Mouse (Mus musculus) lung, postnatal 25 days (tissue): ENCODE measurements around the gene Dnajc5.

ENCODE experiments used
- DNase-seq: peaks from one replicate; pipeline ENCODE4 v3.0.0; 2022; ENCODE audit warnings: low spot score

Dnajc5 gene

DNA sequence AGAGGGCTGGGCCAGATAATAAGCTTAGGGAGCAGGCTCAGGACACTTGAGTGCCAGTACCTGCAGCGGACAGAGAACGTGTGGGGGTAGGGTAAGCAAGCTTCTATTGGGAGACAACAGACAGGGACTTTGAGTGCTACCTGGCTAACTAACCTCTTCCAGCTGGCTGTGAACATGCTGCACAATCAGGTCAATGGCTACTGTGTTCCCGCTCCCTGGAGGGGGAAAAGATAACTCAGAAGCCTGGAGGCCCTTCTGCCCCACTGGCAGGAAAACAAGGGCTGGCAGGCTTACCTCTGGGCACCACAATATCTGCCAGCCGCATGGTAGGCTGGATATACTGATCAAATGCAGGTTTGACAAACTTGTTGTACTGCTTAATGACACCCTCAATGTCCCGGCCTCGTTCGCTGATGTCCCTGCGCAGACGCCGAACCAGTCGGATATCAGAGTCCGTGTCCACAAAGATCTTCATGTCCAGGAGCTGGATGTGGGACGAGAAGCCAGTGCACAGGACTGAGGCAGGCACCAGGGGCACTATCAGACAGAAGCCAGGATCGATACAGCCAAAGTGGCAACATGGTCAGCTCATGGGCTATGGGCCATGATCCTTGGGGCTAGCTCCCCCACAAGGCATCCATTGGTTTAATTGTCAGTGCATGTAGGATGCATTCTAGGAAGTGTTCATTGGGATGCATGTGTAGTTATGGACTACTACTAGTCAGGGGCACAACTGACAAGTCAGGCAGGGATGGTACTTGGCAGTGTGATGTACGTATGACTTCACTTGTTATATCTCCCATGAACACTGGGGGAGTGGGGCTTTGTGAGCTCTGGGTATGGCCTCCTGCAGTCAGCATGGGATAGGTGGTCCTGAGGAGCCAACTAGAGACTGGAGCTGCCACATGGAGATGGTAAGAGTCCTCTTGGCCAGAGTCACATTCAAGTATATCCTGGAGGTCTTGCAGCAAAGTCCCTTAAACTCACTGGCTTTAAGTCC is 52.9 kb downstream of the Dnajc5 start:
- no peak for DNase-seq

DNA sequence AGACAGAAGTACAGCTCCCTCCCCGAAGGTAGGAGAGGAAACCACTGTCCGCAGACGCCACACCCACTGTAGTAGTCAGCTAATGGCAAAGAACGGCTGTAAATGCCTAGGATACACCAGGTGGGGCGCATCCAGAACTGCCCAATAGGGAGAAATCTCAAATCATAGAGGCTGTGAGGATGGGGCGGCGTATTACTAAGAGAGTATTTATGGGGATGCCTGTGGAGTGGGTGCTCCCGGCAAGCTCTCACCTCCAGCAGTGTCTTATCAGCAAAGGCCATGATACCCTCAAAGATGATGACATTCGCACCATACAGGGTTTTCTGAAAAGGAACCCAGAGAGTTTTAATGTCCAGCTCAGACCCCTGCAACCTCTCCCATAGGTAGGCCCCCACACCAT is 53.7 kb downstream of the Dnajc5 start:
- DNase-seq = no peak

DNA sequence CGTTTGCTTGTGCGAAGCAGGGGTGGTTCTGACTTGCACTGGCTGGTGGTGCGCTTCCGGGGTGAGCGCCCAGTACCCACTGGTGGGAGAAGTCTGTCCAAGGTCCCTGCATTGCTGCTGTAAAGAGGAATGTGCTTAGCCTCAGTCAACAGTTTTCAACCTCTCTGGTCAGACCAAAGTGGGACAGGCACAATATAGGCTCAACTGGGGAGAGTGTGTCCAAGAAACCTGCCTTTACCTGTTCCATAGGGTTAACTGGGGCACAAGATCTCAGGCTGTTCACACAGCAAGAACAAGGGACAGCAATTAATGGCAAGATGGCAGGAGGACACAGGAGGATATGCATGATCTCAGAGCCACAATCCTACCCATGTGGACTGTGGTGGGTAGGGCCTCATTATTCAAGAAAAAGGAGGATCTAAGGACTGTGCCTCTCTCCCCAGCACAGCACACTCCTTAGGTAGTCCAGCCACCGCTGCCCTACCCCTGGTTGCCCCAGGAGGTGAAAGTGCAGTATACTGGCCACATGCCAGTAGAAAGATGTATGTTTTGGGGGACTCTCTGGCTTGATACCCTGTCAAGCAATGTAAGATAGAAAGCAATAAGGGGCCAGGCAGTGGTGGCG is 54.7 kb downstream of the Dnajc5 start:
- no peak for DNase-seq

DNA sequence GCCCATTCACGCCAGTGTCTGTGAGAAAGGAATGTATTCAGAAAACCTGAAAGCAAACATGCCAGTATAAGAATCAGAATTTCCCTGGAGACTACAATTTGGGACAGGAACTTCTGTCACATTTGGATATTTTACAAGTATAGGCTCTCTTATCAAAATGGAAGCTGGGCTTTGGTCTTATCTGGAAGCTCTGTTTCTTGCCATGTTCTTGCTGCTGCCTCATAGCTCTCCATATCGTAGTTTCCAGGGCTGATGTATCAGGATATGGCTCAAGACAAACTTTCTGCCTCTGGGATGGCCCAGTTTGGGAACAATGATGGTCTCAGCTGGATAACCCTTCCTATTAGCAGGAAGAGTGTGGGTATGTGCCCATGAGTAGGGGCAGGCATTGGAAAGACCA is 56.3 kb downstream of the Dnajc5 start:
- no peak for DNase-seq

DNA sequence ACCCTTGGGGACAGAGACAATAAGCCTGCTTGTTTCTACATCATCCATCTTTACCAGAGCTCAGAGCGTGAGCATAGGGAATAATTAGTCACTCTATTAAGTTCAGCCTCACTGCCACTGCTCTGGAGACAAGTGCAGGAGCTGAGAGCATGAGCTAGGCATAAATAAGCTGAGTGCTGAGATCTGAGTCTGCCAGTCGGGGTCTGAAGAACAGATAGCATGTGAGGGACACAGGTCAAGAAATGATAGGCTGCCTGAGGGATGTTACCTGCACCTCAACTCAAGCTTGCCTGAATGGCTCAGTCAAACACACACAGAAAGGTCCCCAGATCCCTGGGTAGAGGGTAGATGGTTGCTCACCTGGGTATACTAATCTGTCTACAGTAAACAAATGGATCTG is 56.8 kb downstream of the Dnajc5 start:
- DNase-seq = no peak

DNA sequence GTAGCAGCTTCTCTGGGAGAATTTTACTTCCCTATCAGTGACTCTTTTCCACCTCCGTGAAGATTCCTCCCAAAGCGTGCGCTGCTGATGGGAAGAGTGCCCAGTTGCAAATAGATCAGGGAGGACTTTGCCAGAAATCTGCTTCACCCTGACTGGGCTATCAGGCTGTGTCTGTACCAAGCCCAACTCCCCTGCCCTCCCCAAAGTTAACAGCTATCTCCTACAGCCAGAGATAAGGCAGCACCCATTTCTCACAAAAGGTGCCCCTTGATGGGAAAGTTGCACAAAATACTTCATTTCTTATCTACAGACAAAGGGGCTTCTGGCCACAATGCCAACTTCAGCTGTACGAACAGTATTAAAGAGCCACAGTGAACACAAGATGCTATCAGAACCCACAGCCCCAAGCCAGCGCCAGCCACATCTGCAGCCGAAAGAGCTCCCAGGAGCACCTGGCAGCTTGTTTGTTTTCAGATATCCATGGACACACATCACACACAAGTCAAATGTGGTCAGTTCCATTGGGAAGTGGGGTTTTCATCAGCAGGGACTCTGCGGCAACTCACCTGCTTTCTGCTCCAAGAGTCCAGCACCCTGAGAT is 57.8 kb downstream of the Dnajc5 start:
- DNase-seq = no peak

DNA sequence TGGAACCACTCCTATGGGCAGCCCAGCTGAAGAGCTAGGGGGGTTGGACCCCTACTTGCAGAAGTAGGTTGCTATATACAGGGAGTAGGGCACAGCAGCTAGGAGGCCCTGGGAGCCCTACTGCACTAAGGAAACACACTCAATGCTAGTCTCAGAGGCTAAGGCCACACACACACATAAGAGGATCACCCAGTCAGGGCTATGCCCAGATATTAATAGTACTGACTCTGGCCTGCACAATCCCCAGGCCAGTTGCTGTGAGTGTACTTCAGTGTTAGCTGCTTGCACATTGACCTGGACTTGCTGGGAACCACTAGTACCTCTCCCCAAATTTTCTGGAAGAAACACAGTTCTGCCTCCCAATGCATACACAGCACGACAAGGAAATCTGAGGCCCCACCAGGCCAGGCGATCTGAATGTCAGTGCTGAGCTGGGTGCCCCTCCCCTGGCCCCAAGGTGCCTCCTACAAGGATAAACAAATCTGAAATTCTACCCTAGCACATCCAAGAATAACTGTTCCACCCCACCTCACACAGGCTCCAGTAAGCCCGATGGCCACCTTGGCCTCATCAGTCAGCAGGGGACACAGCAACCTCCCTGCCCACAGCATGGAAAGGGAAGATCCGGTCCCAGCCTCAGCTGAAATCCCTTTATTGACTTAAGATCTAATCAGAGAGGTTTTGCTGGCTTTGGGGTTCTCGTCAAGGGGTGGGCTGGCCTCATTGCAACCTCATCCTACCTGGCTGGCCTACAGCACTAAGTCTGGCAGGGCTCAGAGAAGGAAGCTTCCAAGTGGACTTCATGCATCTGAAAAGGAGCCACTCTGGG is 58.7 kb downstream of the Dnajc5 start:
- DNase-seq = no peak

DNA sequence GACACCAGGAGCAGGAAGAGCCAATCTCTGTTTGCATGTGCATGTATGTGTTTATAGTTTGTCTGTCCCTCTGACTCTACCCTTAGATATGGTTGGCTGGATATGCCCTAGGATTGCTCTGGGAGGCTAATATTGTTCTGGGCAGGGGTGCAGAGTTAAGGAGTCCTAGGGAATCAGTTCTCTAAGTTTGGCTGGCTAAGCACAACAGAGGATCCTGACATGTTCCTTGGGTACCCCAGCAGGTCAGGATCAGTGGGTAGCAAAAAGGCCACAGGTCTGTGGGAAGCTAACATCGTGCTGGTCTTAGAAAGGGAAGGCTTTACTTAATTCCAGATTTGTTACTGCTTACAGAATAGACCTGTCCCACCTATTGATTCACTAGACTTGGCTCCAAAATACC is 59.4 kb downstream of the Dnajc5 start:
- no peak for DNase-seq

DNA sequence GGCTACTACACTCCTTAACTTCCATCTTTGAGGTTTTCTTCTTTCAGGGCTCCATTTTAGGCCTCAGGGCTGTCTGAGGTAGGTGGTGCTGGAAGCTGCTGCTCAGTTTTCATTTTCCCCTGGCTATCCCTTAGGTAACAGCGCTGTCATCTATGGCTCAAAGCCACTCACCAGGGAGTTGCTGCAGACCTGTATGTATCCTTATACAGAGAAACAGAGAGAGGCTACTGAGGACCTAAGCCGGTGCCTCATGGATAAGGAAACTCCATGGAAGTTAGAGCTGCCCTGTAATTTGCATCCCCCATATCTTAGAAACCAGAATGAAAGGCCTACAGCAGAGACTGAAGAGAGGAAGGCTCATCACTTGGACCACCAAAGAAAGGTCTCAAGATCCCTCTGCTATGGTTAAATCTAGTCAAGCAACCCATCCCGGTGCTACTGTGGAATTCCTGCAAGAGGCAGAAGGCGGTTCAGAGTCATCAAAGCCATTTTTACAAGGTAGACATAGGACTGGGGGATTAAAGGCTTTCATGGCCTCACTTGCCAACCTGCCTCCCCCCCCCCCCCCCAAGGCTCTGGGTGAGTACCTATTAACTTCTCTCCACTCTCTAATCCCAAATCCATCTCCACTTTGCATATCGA is 60.0 kb downstream of the Dnajc5 start:
- no peak for DNase-seq

DNA sequence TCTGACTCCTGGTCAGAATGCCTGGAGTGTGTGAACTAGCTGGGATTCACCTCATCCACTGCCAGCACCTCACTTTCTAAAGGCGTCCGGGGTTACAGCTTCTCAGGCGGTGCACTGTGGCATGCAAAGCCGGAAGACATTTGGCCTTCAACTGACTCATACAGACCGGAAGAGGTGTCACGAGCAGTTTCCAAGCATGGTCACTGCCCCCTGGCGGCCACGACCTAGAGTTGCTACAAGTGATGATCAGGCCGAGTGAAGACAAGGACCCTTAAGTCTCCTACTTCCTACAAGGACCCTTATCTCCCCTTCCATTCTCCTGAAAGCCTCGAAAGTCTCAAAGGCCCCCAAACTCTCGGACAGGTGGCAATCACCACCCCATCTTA is 60.7 kb downstream of the Dnajc5 start:
- peak; percentile 89 for DNase-seq

DNA sequence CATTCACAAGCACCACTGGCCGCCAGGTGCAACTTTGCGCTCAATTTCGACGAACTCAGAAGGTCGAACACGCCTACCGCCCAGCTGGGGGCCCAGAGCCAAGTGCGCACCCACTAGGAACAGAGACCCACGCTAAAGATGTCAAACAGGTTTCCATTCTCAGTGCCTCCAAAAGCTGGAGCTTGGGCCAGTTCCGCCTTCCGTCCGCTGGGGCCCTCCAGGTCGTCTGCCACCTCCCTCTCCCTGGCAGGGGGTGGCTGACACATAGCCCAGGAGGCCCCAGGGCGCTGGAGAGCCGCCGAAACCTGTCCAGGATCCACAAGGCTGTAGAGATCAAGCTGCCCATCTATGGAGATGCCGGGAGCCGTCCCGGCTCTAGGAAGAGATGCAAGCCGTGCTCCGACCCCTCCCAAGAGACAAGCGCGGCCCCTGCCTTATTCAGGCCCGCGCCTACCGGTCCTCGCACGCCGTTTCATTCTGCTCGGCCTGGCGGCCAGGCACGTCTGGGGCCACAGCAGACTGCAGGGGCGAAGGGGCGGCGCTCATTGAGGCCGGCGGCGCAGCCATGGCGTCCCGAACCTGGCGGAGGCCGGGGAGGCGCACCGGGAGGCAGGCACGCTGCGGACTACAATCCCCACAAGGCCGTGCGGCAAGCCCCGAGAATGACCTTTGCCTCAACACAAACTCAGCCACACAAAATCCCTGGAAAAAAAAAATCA is 61.3 kb downstream of the Dnajc5 start:
- peak; percentile 87 for DNase-seq

DNA sequence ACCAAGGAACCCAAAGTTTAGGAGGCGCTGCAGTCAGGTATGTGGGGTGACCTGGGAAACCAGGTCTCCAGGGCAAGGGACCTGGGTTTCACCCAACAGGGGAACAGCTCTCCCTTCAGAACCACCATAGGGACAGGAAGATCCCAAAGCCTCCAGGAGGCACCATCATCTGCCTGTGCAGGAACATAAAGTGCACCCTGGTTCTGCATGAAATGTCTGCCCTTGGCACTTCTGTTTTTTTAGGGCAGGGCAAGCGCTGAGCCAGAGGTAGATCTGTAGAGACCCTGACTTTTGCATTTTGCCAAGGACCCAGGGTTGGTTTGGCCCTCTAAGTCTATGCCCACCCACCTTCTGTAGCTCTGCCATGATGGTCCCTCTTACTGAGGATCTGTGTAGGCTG is 62.1 kb downstream of the Dnajc5 start:
- DNase-seq = no peak

DNA sequence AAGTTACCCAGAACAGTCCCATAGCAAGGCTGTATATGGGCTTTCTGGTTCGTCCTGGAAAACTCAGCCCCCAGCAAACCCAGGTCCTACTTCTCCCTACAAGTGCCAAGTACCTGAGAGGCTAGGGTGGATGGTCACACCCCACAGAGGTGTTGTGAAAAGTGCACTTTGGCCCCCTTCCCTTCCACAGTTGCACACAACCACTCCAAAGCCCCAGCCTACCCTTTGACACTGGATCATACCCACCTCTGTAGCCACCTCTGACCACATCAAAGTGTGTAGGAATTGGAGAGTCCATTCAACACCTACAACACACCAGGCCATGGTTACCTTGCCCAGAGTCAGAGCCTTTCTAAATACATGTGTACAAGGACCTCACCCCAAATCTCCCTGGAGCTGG is 62.7 kb downstream of the Dnajc5 start:
- DNase-seq = no peak

DNA sequence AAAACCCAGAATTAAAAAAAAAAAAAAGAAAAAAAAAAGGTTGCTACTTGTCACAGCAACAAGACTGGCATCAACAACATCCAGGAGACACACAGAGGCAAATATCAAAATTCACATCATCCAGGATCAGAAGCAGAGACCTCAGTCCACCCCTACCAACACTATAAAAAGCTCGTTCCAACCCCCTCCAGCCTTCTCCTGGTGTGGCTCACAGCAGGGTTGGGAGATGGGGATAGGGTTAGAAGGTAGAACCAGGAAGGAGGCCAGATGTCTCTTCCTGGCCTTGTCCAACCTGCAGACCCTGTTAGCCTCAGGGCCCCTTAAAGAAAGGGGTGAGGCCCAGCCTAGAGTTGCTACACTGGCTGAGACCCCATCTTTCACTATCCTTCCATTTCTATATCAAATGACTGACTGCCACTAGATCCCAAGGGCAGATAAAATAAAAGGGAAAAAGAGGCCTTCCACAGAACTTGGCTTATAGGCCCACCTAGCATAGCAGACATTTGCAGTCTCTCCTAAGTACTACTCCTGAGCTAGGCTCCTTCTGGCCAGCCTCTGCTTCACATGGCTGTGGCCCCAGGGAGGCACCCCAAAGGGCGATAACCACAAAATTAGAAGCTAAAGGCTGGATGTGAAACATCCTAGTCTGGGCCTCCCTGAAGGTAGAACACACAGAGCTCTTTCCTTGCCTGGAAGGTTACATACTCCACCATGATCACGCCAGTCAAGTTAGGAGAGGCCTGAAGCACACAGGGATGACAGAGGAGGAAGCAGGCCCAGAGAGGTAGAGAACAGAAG is 63.4 kb downstream of the Dnajc5 start:
- no peak for DNase-seq

DNA sequence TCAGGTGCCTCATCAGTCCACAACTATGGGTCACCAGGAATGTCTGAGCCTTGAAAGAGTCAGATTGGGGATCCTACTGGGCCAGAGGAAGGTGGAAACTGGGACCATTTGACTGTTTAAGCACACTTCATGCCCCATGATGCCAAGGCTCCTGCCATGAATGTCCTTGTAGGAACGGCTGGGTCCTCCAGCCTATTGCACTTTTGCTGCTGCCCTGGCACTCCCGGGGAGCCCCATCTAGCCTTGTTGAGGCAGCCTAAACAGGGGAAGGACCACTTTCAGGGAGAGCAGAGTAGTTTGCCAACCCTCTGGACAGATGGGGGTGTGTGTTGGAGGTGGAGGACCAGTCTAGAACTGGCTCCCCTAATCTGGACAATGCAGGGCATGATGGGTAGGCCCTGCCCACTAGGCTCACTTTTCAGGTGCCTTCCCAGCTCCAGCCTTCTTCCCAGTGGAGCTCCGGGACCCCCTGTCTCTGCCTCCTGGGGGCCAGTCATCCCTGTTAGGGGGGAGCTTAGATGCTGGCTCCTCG is 64.2 kb downstream of the Dnajc5 start, which contains the start of gene Uckl1:
Uckl1 (minus strand) TSS at position 482 of the 532 bp plus-strand sequence.
- DNase-seq = no peak

DNA sequence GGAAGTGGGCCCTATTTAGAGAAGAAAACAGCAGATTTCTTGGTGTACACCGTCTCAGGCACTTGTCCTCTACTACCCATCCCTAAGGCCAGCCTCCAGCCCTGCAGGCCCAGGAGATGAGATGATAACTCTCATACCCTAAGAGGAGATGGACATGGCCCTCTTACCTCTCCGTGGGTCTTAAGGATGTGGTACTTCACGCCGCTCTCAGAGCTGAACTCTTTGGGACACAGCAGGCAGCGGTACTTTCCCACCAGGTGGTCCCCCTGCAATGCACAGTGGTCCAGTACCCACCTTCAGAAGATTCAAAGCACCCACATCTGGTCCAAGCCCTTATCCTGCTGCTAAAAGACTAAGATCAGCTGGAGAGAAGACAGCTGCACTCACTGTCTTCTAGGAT is 65.2 kb downstream of the Dnajc5 start:
- no peak for DNase-seq

DNA sequence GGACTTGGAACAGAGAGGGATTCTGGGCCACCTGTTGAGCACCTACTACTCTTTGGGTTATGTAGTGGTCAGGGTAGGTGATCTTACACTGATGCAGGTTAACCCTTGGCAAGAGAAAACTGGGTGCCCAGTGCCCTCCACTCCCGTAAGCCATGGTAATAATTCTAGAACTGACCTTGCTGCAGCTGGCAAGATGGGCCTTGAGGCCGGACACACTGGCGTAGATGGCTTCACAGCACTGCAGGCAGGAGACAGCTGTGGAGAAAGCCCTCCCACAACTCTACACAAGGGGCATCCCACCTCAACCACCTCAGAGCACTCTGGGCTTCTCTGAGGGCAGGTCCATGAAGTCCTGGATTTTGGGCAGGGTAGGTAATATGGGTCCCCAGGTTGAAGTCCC is 65.8 kb downstream of the Dnajc5 start:
- DNase-seq = no peak

DNA sequence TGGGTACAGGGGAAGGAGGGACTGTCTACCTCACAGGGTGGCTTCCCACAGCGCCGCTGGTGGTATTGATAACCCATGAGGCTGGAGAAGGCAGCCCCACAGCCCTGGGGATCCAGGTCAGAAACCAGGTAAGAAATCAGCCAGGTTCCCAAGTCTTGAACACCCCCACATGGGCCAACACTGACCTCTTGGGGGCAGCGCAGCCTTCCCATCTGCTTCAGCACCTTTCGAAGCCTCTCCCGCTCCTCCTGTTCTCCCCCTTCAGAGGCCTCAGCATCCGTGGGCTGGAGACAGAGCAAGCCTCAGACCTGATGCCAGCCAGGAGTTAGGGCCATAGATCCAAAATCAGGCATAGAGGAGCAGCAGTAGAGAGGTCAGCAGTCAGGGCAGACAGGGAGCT is 67.5 kb downstream of the Dnajc5 start:
- no peak for DNase-seq

DNA sequence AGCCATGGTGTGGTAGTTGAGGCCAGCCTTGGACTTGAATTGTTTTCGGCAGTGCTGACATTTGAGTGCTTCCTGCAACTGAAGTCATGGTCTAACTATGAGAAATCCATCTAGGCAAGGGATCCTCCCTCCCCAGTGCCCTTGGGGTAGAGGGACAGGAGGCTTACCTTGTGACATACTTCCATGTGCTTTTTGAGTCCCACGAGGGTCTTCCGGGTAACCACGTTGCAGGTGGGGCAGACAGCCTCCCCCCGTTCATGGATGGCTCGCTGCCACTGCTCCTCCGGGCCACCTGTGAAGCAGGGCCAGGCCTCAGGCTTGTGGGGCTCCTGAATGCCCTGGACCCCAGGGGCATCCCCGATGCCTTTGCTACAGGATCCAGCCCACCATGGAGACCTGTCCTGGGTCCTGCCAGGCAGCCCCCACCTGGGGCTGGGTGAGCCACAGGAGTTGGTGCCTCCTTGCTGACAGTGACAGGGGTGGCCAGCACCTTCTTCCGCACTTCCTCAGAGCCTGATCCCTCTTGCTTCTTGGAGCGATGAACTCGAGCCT is 68.0 kb downstream of the Dnajc5 start:
- no peak for DNase-seq
